Mouse (Mus musculus): ENCODE measurements at regions not wholly inside any gene's neighbourhood (a gene's known extent, or its start where the extent isn't known, plus 50 kb on each side); places are given as distances from the start of the nearest gene placed in this dataset.

DNA sequence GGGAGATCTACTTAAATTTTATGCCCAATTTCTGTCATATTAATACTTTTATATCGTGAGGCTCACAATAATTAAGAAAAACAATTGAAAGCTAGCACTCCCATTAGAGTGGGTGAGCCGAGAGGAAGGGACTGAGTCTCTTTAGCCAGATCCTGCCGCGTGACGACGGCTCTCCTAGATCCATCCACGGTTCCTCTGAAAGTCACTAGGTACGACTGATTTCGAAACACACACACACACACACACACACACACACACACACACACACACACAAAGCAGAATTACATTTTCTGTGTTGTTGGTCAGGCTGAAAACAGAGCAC, 62.6 kb downstream of the Ccdc54 start:
- TF ChIP-seq TAL1 (IDR thresholded peaks at IDR 0.05; ENCODE audit: low read length) (no peak), GATA1 (IDR thresholded peaks at IDR 0.05; ENCODE audit: low read length) (no peak)

All from erythroblast, embryonic 14.5 days (primary cell).